Mouse (Mus musculus): Measurements from ENCODE around the gene Efcab6. TPM values are rescaled to one million over a fixed set of nuclear protein-coding genes. Genes with fewer than 3 reads are reported as not detected.
"Not testable (repeated sequence)": the region's sequence is repeated elsewhere in the genome, so short reads cannot be mapped to it uniquely, and the experiment has no call there.

Efcab6 gene
- not detected in 2 replicates for polyA plus RNA-seq (2012; rRNA removed)

DNA sequence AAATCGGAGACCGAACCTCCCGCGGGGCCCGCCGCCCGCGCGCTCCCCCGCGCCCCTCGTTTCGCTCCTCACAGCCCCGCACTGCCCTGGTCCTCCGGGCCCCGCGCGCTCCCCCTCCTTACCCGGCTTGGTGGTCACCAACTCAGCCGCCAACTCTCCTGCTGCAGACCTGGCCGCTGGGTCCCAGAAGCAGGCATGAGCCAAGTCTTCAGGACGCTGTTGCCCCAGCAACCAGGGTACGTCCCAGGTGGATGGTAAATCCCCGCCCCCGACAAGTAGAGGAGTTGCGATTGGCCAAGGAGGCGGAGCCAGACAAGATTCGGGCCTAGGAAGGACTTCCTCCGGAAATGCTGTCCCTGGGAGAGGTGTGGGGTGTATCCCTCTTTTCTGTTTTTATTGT lies at the start of gene Efcab6:
TSS of gene Efcab6 (minus strand) at position 240 of the 400 bp plus-strand sequence.
- TF ChIP-seq POLR2A (IDR thresholded peaks at IDR 0.05; ENCODE audit: low read depth, low read length) (no peak), CTCF (IDR thresholded peaks at IDR 0.05; ENCODE audit: extremely low read depth, insufficient read depth, insufficient read length, insufficient replicate concordance) (no peak)
- no peak within 1 kb of the TSS for H3K27ac ChIP-seq (ENCODE audit: insufficient read depth, low read length)
- H3K27me3 ChIP-seq (ENCODE audit: control insufficient read depth, insufficient read depth, low read length) = 0 out of 2 replicates have a peak, but pooled peaks cover 2% of the 10 kb centered on the region
- no peak for DNase-seq (ENCODE audit: low read depth in 1 of 2, low spot score in 2 of 2)
- H3K4me3 ChIP-seq (ENCODE audit: extremely low read depth, insufficient read depth, insufficient read length) = no peak within 1 kb of the TSS
- WGBS = 19% methylated on average over 23 of the region's 29 CpGs
- no peaks in the 10 kb centered on the region for H3K4me1 ChIP-seq (ENCODE audit: control insufficient read depth, insufficient read depth, insufficient read length)
- no peaks in the 10 kb centered on the region for H3K36me3 ChIP-seq (ENCODE audit: control insufficient read depth, insufficient read depth, low read length)

DNA sequence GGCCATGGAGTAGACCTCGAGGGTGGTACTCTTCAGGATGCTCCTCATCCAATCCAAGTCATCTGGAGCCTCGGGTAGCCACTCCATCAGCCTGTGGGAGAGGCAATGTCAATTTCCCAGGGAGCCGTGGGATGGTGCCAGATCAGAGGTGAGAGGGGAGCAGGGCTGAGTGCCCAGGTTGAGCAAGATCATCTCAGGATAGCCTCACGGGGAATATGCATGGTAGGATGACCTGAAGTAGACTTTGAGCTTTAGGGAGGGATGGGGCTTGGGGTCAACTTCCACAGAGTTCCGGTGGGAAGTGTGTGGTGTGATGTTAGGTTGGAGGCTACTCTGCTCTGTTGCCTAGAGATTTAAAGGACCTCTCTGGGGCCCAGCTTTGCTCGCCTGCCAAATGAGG lies 48.7 kb upstream of the Efcab6 start:
- H3K4me3 ChIP-seq (ENCODE audit: extremely low read depth, insufficient read depth, insufficient read length) = no peak overlapping the region
- TF ChIP-seq POLR2A (IDR thresholded peaks at IDR 0.05; ENCODE audit: low read depth, low read length) (no peak), CTCF (IDR thresholded peaks at IDR 0.05; ENCODE audit: extremely low read depth, insufficient read depth, insufficient read length, insufficient replicate concordance) (no peak)
- no peaks in the 10 kb centered on the region for H3K4me1 ChIP-seq (ENCODE audit: control insufficient read depth, insufficient read depth, insufficient read length)
- H3K27me3 ChIP-seq (ENCODE audit: control insufficient read depth, insufficient read depth, low read length) = no peaks in the 10 kb centered on the region
- no peak overlapping the region for H3K27ac ChIP-seq (ENCODE audit: insufficient read depth, low read length)
- DNase-seq (ENCODE audit: low read depth in 1 of 2, low spot score in 2 of 2) = no peak
- no peaks in the 10 kb centered on the region for H3K36me3 ChIP-seq (ENCODE audit: control insufficient read depth, insufficient read depth, low read length)
- 73% methylated on average over 6 of the region's 6 CpGs for WGBS

DNA sequence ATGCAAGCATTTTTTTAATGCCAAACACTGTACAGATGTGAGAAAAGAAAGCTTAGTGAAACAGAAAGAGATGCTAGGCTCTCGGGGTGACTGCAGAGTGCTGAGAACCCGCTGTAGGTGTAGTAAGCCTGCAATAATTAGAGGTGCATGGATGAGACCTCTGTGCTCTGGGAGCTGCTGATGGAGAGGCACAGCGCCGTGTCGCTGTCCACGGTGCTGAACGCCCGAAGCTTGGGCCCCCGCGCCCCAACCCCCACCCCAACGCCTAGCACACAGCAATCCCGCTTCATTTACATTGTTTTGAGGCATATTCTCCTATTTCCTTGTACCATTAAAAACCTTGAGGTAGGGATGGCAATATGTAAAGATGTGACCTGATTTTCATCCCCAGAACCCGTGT lies 43.7 kb upstream of the Efcab6 start:
- DNase-seq (ENCODE audit: low read depth in 1 of 2, low spot score in 2 of 2) = no peak

DNA sequence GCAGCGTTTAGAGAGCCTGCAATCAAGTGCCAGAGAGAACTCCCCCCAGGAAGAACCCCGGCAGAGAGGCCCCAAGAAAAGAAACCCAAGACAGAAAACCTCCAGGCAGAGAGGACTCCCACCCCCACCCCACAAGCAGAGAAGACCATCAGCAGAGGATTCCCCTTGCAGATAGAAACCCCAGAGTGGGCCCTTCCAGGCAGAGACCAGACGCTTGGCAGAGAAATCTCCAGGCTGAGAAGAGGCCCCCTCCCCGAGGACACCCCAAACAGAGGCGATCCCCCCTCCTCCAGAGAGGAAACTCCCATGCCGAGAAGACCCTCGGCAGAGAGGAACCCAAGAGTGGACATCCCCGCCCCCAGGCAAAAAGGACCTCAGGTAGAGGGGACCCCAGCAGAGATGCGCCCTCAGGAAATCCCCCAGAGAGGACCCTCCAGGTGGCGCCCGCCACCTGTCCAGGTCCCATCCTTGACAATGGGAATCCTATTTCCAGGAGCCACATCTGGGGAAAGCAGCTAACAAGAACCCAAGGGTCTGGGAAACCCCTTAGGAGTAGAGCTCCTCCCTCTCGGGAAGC lies 40.8 kb upstream of the Efcab6 start:
- Histone ChIP-seq H3K36me3 (ENCODE audit: control insufficient read depth, insufficient read depth, low read length) (no peaks in the 10 kb centered on the region), H3K27ac (ENCODE audit: insufficient read depth, low read length) (no peak overlapping the region), H3K4me3 (ENCODE audit: extremely low read depth, insufficient read depth, insufficient read length) (no peak overlapping the region), H3K27me3 (ENCODE audit: control insufficient read depth, insufficient read depth, low read length) (peaks cover 12% of the 10 kb centered on the region), H3K4me1 (ENCODE audit: control insufficient read depth, insufficient read depth, insufficient read length) (peaks cover 5% of the 10 kb centered on the region)
- no peak for DNase-seq (ENCODE audit: low read depth in 1 of 2, low spot score in 2 of 2)
- 11% methylated on average over 12 of the region's 12 CpGs for WGBS
- TF ChIP-seq POLR2A (IDR thresholded peaks at IDR 0.05; ENCODE audit: low read depth, low read length) (no peak), CTCF (IDR thresholded peaks at IDR 0.05; ENCODE audit: extremely low read depth, insufficient read depth, insufficient read length, insufficient replicate concordance) (no peak)

More for the DNA sequence above, 43.7 kb upstream of the Efcab6 start:
- Histone ChIP-seq H3K27ac (ENCODE audit: insufficient read depth, low read length) (no peak overlapping the region), H3K36me3 (ENCODE audit: control insufficient read depth, insufficient read depth, low read length) (no peaks in the 10 kb centered on the region), H3K4me1 (ENCODE audit: control insufficient read depth, insufficient read depth, insufficient read length) (peaks cover 5% of the 10 kb centered on the region), H3K27me3 (ENCODE audit: control insufficient read depth, insufficient read depth, low read length) (peaks cover 12% of the 10 kb centered on the region), H3K4me3 (ENCODE audit: extremely low read depth, insufficient read depth, insufficient read length) (no peak overlapping the region)
- WGBS = 6% methylated on average over 13 of the region's 13 CpGs
- TF ChIP-seq POLR2A (IDR thresholded peaks at IDR 0.05; ENCODE audit: low read depth, low read length) = no peak
- no peak for TF ChIP-seq CTCF (IDR thresholded peaks at IDR 0.05; ENCODE audit: extremely low read depth, insufficient read depth, insufficient read length, insufficient replicate concordance)

DNA sequence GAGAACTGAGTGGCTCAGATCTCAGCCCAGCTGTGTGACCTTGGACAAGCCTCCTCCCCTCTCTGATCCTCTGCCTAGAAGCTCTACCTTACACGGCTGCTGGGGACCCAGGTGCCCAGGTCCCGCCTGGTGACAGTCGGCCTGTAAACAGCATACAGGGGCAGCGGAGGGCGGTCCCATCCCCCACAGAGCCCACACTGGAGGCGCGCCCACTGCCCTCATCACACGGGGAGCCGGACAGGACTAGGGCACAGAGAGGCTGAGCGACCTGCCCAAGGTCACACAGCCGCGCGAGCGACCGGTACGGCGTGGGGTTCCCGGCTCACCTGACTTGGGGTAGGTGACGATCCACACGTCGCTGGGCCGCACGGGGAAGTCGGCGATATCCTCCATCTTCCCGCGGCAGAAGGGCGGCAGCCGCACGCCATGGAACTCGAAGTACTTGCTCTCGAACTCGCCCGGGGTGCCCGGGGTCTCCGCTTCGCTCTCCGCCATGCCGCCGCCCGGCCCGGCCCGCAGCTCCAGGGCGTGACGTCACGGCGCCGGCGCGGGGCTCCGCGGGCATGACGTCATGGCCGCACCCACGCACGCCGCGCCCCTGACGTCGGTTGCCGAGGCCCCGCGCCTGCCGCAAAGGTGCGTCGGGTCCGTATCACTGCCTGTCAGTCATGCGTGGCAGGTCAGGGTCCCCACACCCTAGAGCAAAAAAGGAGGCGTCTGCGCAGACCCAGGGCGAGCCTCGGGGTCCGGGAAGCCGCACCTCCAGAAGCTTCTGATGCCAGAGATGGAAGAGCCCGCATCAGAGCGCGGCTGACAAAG lies 40.1 kb upstream of the Efcab6 start, which contains the start of gene Sult4a1:
TSS of gene Sult4a1 (minus strand) at position 650 of the 819 bp plus-strand sequence.
- no peak for DNase-seq (ENCODE audit: low read depth in 1 of 2, low spot score in 2 of 2)
- TF ChIP-seq CTCF (IDR thresholded peaks at IDR 0.05; ENCODE audit: extremely low read depth, insufficient read depth, insufficient read length, insufficient replicate concordance) (no peak), POLR2A (IDR thresholded peaks at IDR 0.05; ENCODE audit: low read depth, low read length) (no peak)
- H3K4me3 ChIP-seq (ENCODE audit: extremely low read depth, insufficient read depth, insufficient read length) = peak within 1 kb of the TSS; percentile 34; the same call in 1 of the 2 replicates
- WGBS = 5% methylated on average over 77 of the region's 77 CpGs
- peaks cover 5% of the 10 kb centered on the region for H3K4me1 ChIP-seq (ENCODE audit: control insufficient read depth, insufficient read depth, insufficient read length)
- H3K27me3 ChIP-seq (ENCODE audit: control insufficient read depth, insufficient read depth, low read length) = peaks cover 12% of the 10 kb centered on the region
- no peak within 1 kb of the TSS for H3K27ac ChIP-seq (ENCODE audit: insufficient read depth, low read length)
- no peaks in the 10 kb centered on the region for H3K36me3 ChIP-seq (ENCODE audit: control insufficient read depth, insufficient read depth, low read length)

DNA sequence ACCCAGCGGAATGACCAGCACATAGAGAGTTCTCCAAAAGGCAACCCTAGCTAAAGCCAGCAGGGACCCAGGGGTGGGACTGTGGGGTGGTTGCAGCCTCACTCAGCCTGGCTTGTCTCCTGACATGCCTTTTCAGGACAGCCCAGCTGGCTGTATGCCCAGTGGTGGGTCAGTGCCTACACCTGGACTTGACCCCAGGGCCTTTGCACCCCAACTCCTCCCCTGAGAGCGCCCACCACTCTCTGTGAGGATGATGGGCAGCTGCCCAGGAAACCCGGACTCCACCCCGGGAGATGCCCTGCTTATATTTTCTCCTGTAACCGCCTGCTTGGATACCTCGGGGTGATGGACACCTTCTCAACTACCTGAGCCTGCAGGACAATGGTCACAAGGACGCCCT lies 39.4 kb upstream of the Efcab6 start:
- peaks cover 5% of the 10 kb centered on the region for H3K4me1 ChIP-seq (ENCODE audit: control insufficient read depth, insufficient read depth, insufficient read length)
- H3K27ac ChIP-seq (ENCODE audit: insufficient read depth, low read length) = no peak overlapping the region
- no peaks in the 10 kb centered on the region for H3K36me3 ChIP-seq (ENCODE audit: control insufficient read depth, insufficient read depth, low read length)
- H3K4me3 ChIP-seq (ENCODE audit: extremely low read depth, insufficient read depth, insufficient read length) = no peak overlapping the region
- peaks cover 12% of the 10 kb centered on the region for H3K27me3 ChIP-seq (ENCODE audit: control insufficient read depth, insufficient read depth, low read length)
- no peak for DNase-seq (ENCODE audit: low read depth in 1 of 2, low spot score in 2 of 2)
- WGBS = 78% methylated on average over 7 of the region's 7 CpGs
- TF ChIP-seq POLR2A (IDR thresholded peaks at IDR 0.05; ENCODE audit: low read depth, low read length) (no peak), CTCF (IDR thresholded peaks at IDR 0.05; ENCODE audit: extremely low read depth, insufficient read depth, insufficient read length, insufficient replicate concordance) (no peak)

DNA sequence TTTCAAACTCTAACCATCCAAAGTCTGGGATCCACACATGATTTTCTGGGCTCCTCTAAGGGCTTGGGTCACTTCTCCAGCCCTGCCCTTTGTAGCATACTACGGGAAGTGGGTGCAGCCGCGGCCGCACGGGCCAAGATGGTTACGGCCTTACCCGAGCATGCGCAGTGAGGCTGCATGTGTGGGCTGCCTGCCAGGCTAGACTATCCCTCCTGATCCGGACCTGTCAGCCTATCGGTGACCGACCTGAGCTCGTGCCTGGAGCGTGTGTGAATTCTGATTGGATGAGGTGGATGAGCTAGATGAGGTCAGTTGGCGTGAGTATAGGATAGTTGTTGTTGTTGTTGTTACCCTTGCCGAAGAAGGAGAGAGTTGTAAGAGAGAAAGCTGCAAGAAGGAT lies 32.4 kb upstream of the Efcab6 start:
- not testable (repeated sequence) for H3K4me3 ChIP-seq (ENCODE audit: extremely low read depth, insufficient read depth, insufficient read length); H3K36me3 ChIP-seq (ENCODE audit: control insufficient read depth, insufficient read depth, low read length); DNase-seq (ENCODE audit: low read depth in 1 of 2, low spot score in 2 of 2); H3K27me3 ChIP-seq (ENCODE audit: control insufficient read depth, insufficient read depth, low read length); H3K4me1 ChIP-seq (ENCODE audit: control insufficient read depth, insufficient read depth, insufficient read length); H3K27ac ChIP-seq (ENCODE audit: insufficient read depth, low read length)
- 87% methylated on average over 15 of the region's 15 CpGs for WGBS
